Mouse (Mus musculus): Measurements from ENCODE around the gene Bex4. TPM values are rescaled to one million over a fixed set of nuclear protein-coding genes. Genes with fewer than 3 reads are reported as not detected.

Gene Bex4
- polyA plus RNA-seq, 1 experiment = not detected

DNA sequence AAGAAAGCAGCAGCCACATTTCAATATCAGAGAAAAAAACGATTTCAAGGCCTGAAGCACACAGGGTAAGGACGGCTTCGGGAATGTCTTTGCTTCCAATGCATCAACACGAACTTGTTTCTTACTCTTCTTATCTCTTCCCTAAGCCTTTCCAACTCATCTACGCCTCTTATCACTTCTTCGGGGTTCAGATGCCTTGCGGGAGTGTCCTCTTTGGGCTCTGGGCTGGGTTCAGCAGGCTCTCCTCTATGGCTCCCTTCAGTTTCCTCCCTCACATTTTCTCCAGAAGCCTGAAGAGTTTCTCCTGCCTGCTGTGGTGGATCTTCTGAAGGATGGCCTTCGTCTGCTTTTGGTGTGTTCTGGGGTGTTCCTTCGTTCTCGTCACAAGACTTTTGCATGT, 31.8 kb downstream of the Bex4 start:
- no peaks in the 10 kb centered on the region for H3K4me1 ChIP-seq (ENCODE audit: control insufficient read depth, insufficient read depth, insufficient read length, low read length)
- no peak overlapping the region for H3K27ac ChIP-seq (replicated peaks; ENCODE audit: low read depth, low read length)
- 0 out of 2 replicates have a peak overlapping the region, but pooled peaks have one; percentile 83 for H3K4me3 ChIP-seq (ENCODE audit: insufficient read depth, low read depth, low read length)

- H3K4me3 ChIP-seq (ENCODE audit: insufficient read depth, low read depth, low read length) = peak overlapping the region; percentile 83
- peak overlapping the region; percentile 80 for H3K27ac ChIP-seq (replicated peaks; ENCODE audit: low read depth, low read length)
- no peaks in the 10 kb centered on the region for H3K4me1 ChIP-seq (ENCODE audit: control insufficient read depth, insufficient read depth, insufficient read length, low read length)
These were observed 32.7 kb downstream of the Bex4 start for GRCm38 (mm10) chrX:136171189-136172117.

- H3K27ac ChIP-seq (replicated peaks; ENCODE audit: low read depth, low read length) = peak within 1 kb of the TSS; percentile 80
- peak within 1 kb of the TSS; percentile 83 for H3K4me3 ChIP-seq (ENCODE audit: insufficient read depth, low read depth, low read length)
- no peaks in the 10 kb centered on the region for H3K4me1 ChIP-seq (ENCODE audit: control insufficient read depth, insufficient read depth, insufficient read length, low read length)
These were observed 33.3 kb downstream of the Bex4 start, which contains the start of gene Tceal8 for GRCm38 (mm10) chrX:136172118-136172551. Tceal8 (minus strand) TSS chrX:136172342.

GRCm38 (mm10) chrX:136172786-136173185, 34.0 kb downstream of the Bex4 start:
- Histone ChIP-seq H3K4me3 (ENCODE audit: insufficient read depth, low read depth, low read length) (peak overlapping the region; percentile 83), H3K27ac (replicated peaks; ENCODE audit: low read depth, low read length) (no peak overlapping the region), H3K4me1 (ENCODE audit: control insufficient read depth, insufficient read depth, insufficient read length, low read length) (no peaks in the 10 kb centered on the region)

GRCm38 (mm10) chrX:136180897-136181553, 42.2 kb downstream of the Bex4 start:
- no peak overlapping the region for H3K4me3 ChIP-seq (ENCODE audit: insufficient read depth, low read depth, low read length)
- H3K4me1 ChIP-seq (ENCODE audit: control insufficient read depth, insufficient read depth, insufficient read length, low read length) = no peaks in the 10 kb centered on the region
- no peak overlapping the region for H3K27ac ChIP-seq (replicated peaks; ENCODE audit: low read depth, low read length)

GRCm38 (mm10) chrX:136183107-136183506, 44.3 kb downstream of the Bex4 start:
- Histone ChIP-seq H3K4me1 (ENCODE audit: control insufficient read depth, insufficient read depth, insufficient read length, low read length) (no peaks in the 10 kb centered on the region), H3K27ac (replicated peaks; ENCODE audit: low read depth, low read length) (no peak overlapping the region), H3K4me3 (ENCODE audit: insufficient read depth, low read depth, low read length) (no peak overlapping the region)

Other genes with a start within 250 kb of the Bex4 start
- gene Arxes2, start 145.2 kb upstream of the Bex4 start, polyA plus RNA-seq (2012; ENCODE audit: insufficient read depth, insufficient read length, missing spikeins) = 67.1 and 105 TPM in 2 replicates
- gene Arxes1, start 105.6 kb upstream of the Bex4 start, polyA plus RNA-seq (2012; ENCODE audit: insufficient read depth, insufficient read length, missing spikeins) = 24.0 and 26.8 TPM in 2 replicates
- gene Bex2, start 70.8 kb upstream of the Bex4 start, polyA plus RNA-seq (2012; ENCODE audit: insufficient read depth, insufficient read length, missing spikeins) = not detected in 2 replicates
- gene Nxf3, start 53.7 kb upstream of the Bex4 start, polyA plus RNA-seq (2012; ENCODE audit: insufficient read depth, insufficient read length, missing spikeins) = not detected in 2 replicates
- gene Tceal8, start 33.3 kb downstream of the Bex4 start, polyA plus RNA-seq (2012; ENCODE audit: insufficient read depth, insufficient read length, missing spikeins) = 36.9 and 44.8 TPM in 2 replicates
- 1.3 TPM in 1 of 2 replicates, not detected in the other for gene Tceal5, start 64.9 kb downstream of the Bex4 start, polyA plus RNA-seq (2012; ENCODE audit: insufficient read depth, insufficient read length, missing spikeins)
- 1.2 and 1.6 TPM in 2 replicates for gene Tceal7, start 75.8 kb downstream of the Bex4 start, polyA plus RNA-seq (2012; ENCODE audit: insufficient read depth, insufficient read length, missing spikeins)
- not detected in 2 replicates for gene Bex1, start 76.5 kb downstream of the Bex4 start, polyA plus RNA-seq (2012; ENCODE audit: insufficient read depth, insufficient read length, missing spikeins)
- gene Tceal9, start 106.1 kb downstream of the Bex4 start, polyA plus RNA-seq (2012; ENCODE audit: insufficient read depth, insufficient read length, missing spikeins) = 34.5 and 40.6 TPM in 2 replicates
- 3.4 and 4.5 TPM in 2 replicates for gene Bex3, start 131.3 kb downstream of the Bex4 start, polyA plus RNA-seq (2012; ENCODE audit: insufficient read depth, insufficient read length, missing spikeins)

Measured in brown adipose tissue, adult 24 weeks (tissue).